Mouse (Mus musculus) liver, postnatal 0 days (tissue): ENCODE data around the gene Erich6b.

Experiments used
- CTCF ChIP-seq: sonication (generic); IDR thresholded peaks from 2 replicates; pipeline ENCODE4 v1.5.1; 2016; ENCODE audit warnings: antibody characterized with exemption, low read depth
- EP300 ChIP-seq: IDR thresholded peaks from 2 replicates; pipeline ENCODE4 v1.6.1; 2016; ENCODE audit warnings: antibody characterized with exemption, low read depth, mild to moderate bottlenecking

GRCm38 (mm10) chr14:75640846-75641245 lies 1.2 kb upstream of the Erich6b start:
- no peak for TF ChIP-seq EP300
- peak; percentile 43 for TF ChIP-seq CTCF
